Mouse (Mus musculus): Measurements from ENCODE around the gene Dhx32. TPM values are rescaled to one million over a fixed set of nuclear protein-coding genes. Genes with fewer than 3 reads are reported as not detected.

Gene Dhx32
- polyA plus RNA-seq, 1 experiment from 2014 or later = 42.0 TPM

- H3K4me3 ChIP-seq = no peak overlapping the region
- ATAC-seq (ENCODE audit: low FRiP score, low read depth) = no peak
- no peaks in the 10 kb centered on the region for H3K9me3 ChIP-seq
- 65% methylated on average over 4 of the region's 4 CpGs for WGBS
- H3K27me3 ChIP-seq = no peaks in the 10 kb centered on the region
- peaks cover 5% of the 10 kb centered on the region; the same call in 1 of the 2 replicates for H3K36me3 ChIP-seq
- H3K4me2 ChIP-seq = no peak overlapping the region
- no peak overlapping the region for H3K27ac ChIP-seq (replicated peaks)
- no peak overlapping the region for H3K9ac ChIP-seq
- no peaks in the 10 kb centered on the region for H3K4me1 ChIP-seq (replicated peaks)
Observed at GRCm38 (mm10) chr7:133679439-133679838, 103.1 kb downstream of the Dhx32 start.

GRCm38 (mm10) chr7:133678716-133679115, 103.8 kb downstream of the Dhx32 start:
- Histone ChIP-seq H3K9ac (no peak overlapping the region), H3K4me2 (no peak overlapping the region), H3K4me1 (replicated peaks) (no peaks in the 10 kb centered on the region), H3K27me3 (no peaks in the 10 kb centered on the region), H3K36me3 (peaks cover 5% of the 10 kb centered on the region; the same call in 1 of the 2 replicates), H3K9me3 (no peaks in the 10 kb centered on the region), H3K27ac (replicated peaks) (no peak overlapping the region), H3K4me3 (no peak overlapping the region)
- ATAC-seq (ENCODE audit: low FRiP score, low read depth) = no peak
- WGBS = 88% methylated on average over 8 of the region's 8 CpGs

GRCm38 (mm10) chr7:133676002-133676401, 106.5 kb downstream of the Dhx32 start:
- WGBS = 60% methylated on average over 9 of the region's 9 CpGs
- no peak for ATAC-seq (ENCODE audit: low FRiP score, low read depth)
- Histone ChIP-seq H3K36me3 (peaks cover 28% of the 10 kb centered on the region), H3K4me2 (no peak overlapping the region), H3K4me1 (replicated peaks) (no peaks in the 10 kb centered on the region), H3K9ac (no peak overlapping the region), H3K27ac (replicated peaks) (no peak overlapping the region), H3K9me3 (no peaks in the 10 kb centered on the region), H3K27me3 (no peaks in the 10 kb centered on the region), H3K4me3 (no peak overlapping the region)

Other genes with a start within 250 kb of the Dhx32 start
- not detected in 2 replicates for gene Tex36, start 180.6 kb downstream of the Dhx32 start, polyA plus RNA-seq (2015; fragmentation: Nextera tagmentation; extraction: Ambion mirVana)
- 17.8 and 20.0 TPM in 2 replicates for gene Edrf1, start 145.2 kb downstream of the Dhx32 start, polyA plus RNA-seq (2015; fragmentation: Nextera tagmentation; extraction: Ambion mirVana)
- gene Mmp21, start 102.7 kb downstream of the Dhx32 start, polyA plus RNA-seq (2015; fragmentation: Nextera tagmentation; extraction: Ambion mirVana) = 0.09 and 0.18 TPM in 2 replicates
- 92.7 and 96.8 TPM in 2 replicates for gene Bccip, start 73.4 kb downstream of the Dhx32 start, polyA plus RNA-seq (2015; fragmentation: Nextera tagmentation; extraction: Ambion mirVana)
- 53.1 and 54.4 TPM in 2 replicates for gene Uros, start 72.7 kb downstream of the Dhx32 start, polyA plus RNA-seq (2015; fragmentation: Nextera tagmentation; extraction: Ambion mirVana)
- gene Fank1, start 5.9 kb downstream of the Dhx32 start, polyA plus RNA-seq (2015; fragmentation: Nextera tagmentation; extraction: Ambion mirVana) = 4.3 and 5.1 TPM in 2 replicates

Measured in hindbrain, embryonic 15.5 days (tissue).